Mouse (Mus musculus): Measurements from ENCODE around the gene Csrnp3. TPM values are rescaled to one million over a fixed set of nuclear protein-coding genes. Genes with fewer than 3 reads are reported as not detected.

Gene Csrnp3
- polyA plus RNA-seq, 1 experiment from 2014 or later = 4.4 TPM

Other genes starting within 250 kb of the Csrnp3 start
- 4.1 and 4.5 TPM in 2 replicates for gene Scn2a, start 225.0 kb upstream of the Csrnp3 start, polyA plus RNA-seq (2015; fragmentation: Nextera tagmentation; extraction: Ambion mirVana)